Mouse (Mus musculus) WW6 (cell line): ENCODE results near the gene Vps45.

ENCODE experiments used
- DNase-seq: peaks from one replicate; pipeline ENCODE4 v3.0.0-alpha.2; 2013; ENCODE audit warnings: low read depth, low spot score

Gene Vps45

GRCm38 (mm10) chr3:96058231-96058896, at the start of gene Vps45:
Vps45 (minus strand) TSS chr3:96058466.
- DNase-seq, result no peak

- DNase-seq, result no peak
Observed at GRCm38 (mm10) chr3:96106151-96106550, 47.9 kb upstream of the Vps45 start.

GRCm38 (mm10) chr3:96105232-96105747, 47.0 kb upstream of the Vps45 start:
- no peak for DNase-seq

- DNase-seq, result no peak
Observed at GRCm38 (mm10) chr3:96104261-96105065, 46.2 kb upstream of the Vps45 start, which contains the start of gene Otud7b. Otud7b (plus strand) TSS chr3:96104527.

- DNase-seq, result no peak
Observed at GRCm38 (mm10) chr3:96103901-96104260, 45.6 kb upstream of the Vps45 start.

- DNase-seq, result no peak
Observed at GRCm38 (mm10) chr3:96102100-96102872, 44.0 kb upstream of the Vps45 start.

GRCm38 (mm10) chr3:96098616-96099267, 40.5 kb upstream of the Vps45 start:
- no peak for DNase-seq

- no peak for DNase-seq
Observed at GRCm38 (mm10) chr3:96098168-96098567, 39.9 kb upstream of the Vps45 start.

GRCm38 (mm10) chr3:96094203-96094602, 35.9 kb upstream of the Vps45 start:
- DNase-seq, result no peak

- DNase-seq, result no peak
Observed at GRCm38 (mm10) chr3:96093509-96093908, 35.2 kb upstream of the Vps45 start.

GRCm38 (mm10) chr3:96091966-96092365, 33.7 kb upstream of the Vps45 start:
- DNase-seq, result no peak

- DNase-seq, result no peak
Observed at GRCm38 (mm10) chr3:96091146-96091545, 32.9 kb upstream of the Vps45 start.

GRCm38 (mm10) chr3:96089882-96090489, 31.7 kb upstream of the Vps45 start:
- DNase-seq, result no peak

GRCm38 (mm10) chr3:96087801-96088200, 29.5 kb upstream of the Vps45 start:
- DNase-seq, result no peak

- no peak for DNase-seq
Observed at GRCm38 (mm10) chr3:96087219-96087618, 29.0 kb upstream of the Vps45 start.

- DNase-seq, result no peak
Observed at GRCm38 (mm10) chr3:96084146-96084755, 26.0 kb upstream of the Vps45 start.

- no peak for DNase-seq
Observed at GRCm38 (mm10) chr3:96082714-96083508, 24.6 kb upstream of the Vps45 start.

- DNase-seq, result no peak
Observed at GRCm38 (mm10) chr3:96082100-96082499, 23.8 kb upstream of the Vps45 start.

GRCm38 (mm10) chr3:96081650-96082049, 23.4 kb upstream of the Vps45 start:
- no peak for DNase-seq

- DNase-seq, result no peak
Observed at GRCm38 (mm10) chr3:96081006-96081405, 22.7 kb upstream of the Vps45 start.
